21 mouse cellular contexts compared by ENCODE assay signal in genomic region chr9:105376411-105376810, GRCm38 (mm10). TPM values are rescaled to one million over a fixed set of nuclear protein-coding genes. Genes with fewer than 3 reads are reported as not detected.
A peak's percentile ranks its signal among the peaks of the same experiment; 100 is the strongest.
DNase-seq lines count a peak whose midpoint lies in the region; ATAC-seq and TF ChIP-seq lines count a peak whose summit lies in the region.
"Had no signal": no experiment of that assay in that cellular context is flagged by ENCODE, and none has a peak within 500 bp of the region (broad histone marks: within the 10 kb centered on the region; RNA-seq: fewer than 3 reads in every experiment).

No protein-coding gene starts in this region.

- H3K36me3 ChIP-seq in hindbrain, embryonic 13.5 days: no peaks in the 10 kb centered on the region
- no peaks in the 10 kb centered on the region for H3K36me3 ChIP-seq in hindbrain, postnatal 0 days (ENCODE audit: insufficient read depth, low read length)
- no peaks in the 10 kb centered on the region for H3K36me3 ChIP-seq in kidney, embryonic 16.5 days (ENCODE audit: insufficient read depth, low read length)
- H3K36me3 ChIP-seq: embryonic facial prominence, embryonic 15.5 days; forebrain, embryonic 15.5 days; heart, embryonic 13.5 days had no signal

- 76% methylated on average over 7 of the region's 7 CpGs for WGBS in hindbrain, embryonic 13.5 days
- 72% methylated on average over 7 of the region's 7 CpGs for WGBS in hindbrain, postnatal 0 days
- WGBS in kidney, embryonic 16.5 days: 72% methylated on average over 7 of the region's 7 CpGs

- ATAC-seq in hindbrain, embryonic 13.5 days (ENCODE audit: low FRiP score): no peak
- ATAC-seq in hindbrain, postnatal 0 days: no peak
- ATAC-seq in kidney, embryonic 16.5 days (ENCODE audit: low FRiP score, low TSS enrichment): no peak
- ATAC-seq: forebrain, embryonic 15.5 days; hindbrain, embryonic 16.5 days had no signal

- H3K27me3 ChIP-seq in hindbrain, embryonic 13.5 days: no peaks in the 10 kb centered on the region
- H3K27me3 ChIP-seq in hindbrain, postnatal 0 days (ENCODE audit: insufficient read depth, low read length): no peaks in the 10 kb centered on the region
- no peaks in the 10 kb centered on the region for H3K27me3 ChIP-seq in kidney, embryonic 16.5 days (ENCODE audit: insufficient read depth, low read length)
- H3K27me3 ChIP-seq: CH12.LX; embryonic facial prominence, embryonic 15.5 days; forebrain, embryonic 15.5 days; heart, embryonic 13.5 days had no signal

- TF ChIP-seq CTCF in hindbrain, postnatal 0 days (IDR thresholded peaks at IDR 0.05; ENCODE audit: low read depth): no peak

- no peak for DNase-seq in hindbrain, postnatal 0 days (ENCODE audit: low spot score)
- DNase-seq in retina, postnatal 1 day: peak; percentile 25
- no peak for DNase-seq in retina, embryonic 14.5 days (ENCODE audit: low spot score)
- peak; percentile 25 for DNase-seq in NIH3T3 (ENCODE audit: low read depth)
- DNase-seq in kidney, postnatal 10 days: no peak
- DNase-seq: adrenal gland, postnatal 10 days; B cell, adult 2 months; cerebellum, adult 11 months; cerebellum, adult 8-10 months; embryo, embryonic 11 days; gastrocnemius, postnatal 14 days; heart, postnatal 36 days had no signal

- H3K4me1 ChIP-seq in hindbrain, embryonic 13.5 days (replicated peaks): peaks cover 21% of the 10 kb centered on the region
- no peaks in the 10 kb centered on the region for H3K4me1 ChIP-seq in hindbrain, postnatal 0 days (ENCODE audit: insufficient read depth, low read length)
- no peaks in the 10 kb centered on the region for H3K4me1 ChIP-seq in kidney, embryonic 16.5 days (ENCODE audit: insufficient read depth, low read length)
- H3K4me1 ChIP-seq: embryonic facial prominence, embryonic 15.5 days; heart, embryonic 13.5 days had no signal

- H3K9me3 ChIP-seq in hindbrain, embryonic 13.5 days: no peaks in the 10 kb centered on the region
- H3K9me3 ChIP-seq in hindbrain, postnatal 0 days (ENCODE audit: low read length): no peaks in the 10 kb centered on the region
- no peaks in the 10 kb centered on the region for H3K9me3 ChIP-seq in kidney, embryonic 16.5 days (ENCODE audit: low read length)
- H3K9me3 ChIP-seq: embryonic facial prominence, embryonic 15.5 days; forebrain, embryonic 15.5 days; heart, embryonic 13.5 days had no signal

- no peak overlapping the region for H3K4me2 ChIP-seq in hindbrain, embryonic 13.5 days
- no peak overlapping the region for H3K4me2 ChIP-seq in hindbrain, postnatal 0 days (ENCODE audit: low read depth, low read length)
- H3K4me2 ChIP-seq in kidney, embryonic 16.5 days (replicated peaks; ENCODE audit: low read depth, low read length): no peak overlapping the region
- H3K4me2 ChIP-seq: embryonic facial prominence, embryonic 15.5 days; forebrain, embryonic 15.5 days; heart, embryonic 13.5 days had no signal

- no peak overlapping the region for H3K4me3 ChIP-seq in hindbrain, embryonic 13.5 days
- no peak overlapping the region for H3K4me3 ChIP-seq in hindbrain, postnatal 0 days (ENCODE audit: low read length)
- H3K4me3 ChIP-seq in kidney, embryonic 16.5 days (ENCODE audit: low read length): no peak overlapping the region
- H3K4me3 ChIP-seq: embryonic facial prominence, embryonic 15.5 days; forebrain, embryonic 15.5 days; heart, embryonic 13.5 days had no signal

- H3K27ac ChIP-seq in hindbrain, embryonic 13.5 days: peak overlapping the region; percentile 23; the same call in 1 of the 2 replicates
- no peak overlapping the region for H3K27ac ChIP-seq in hindbrain, postnatal 0 days
- H3K27ac ChIP-seq in kidney, embryonic 16.5 days (ENCODE audit: low read length): no peak overlapping the region
- H3K27ac ChIP-seq: embryonic facial prominence, embryonic 15.5 days; forebrain, embryonic 15.5 days; heart, embryonic 13.5 days had no signal

- H3K9ac ChIP-seq in hindbrain, embryonic 13.5 days: no peak overlapping the region
- H3K9ac ChIP-seq in hindbrain, postnatal 0 days (replicated peaks; ENCODE audit: low read length): no peak overlapping the region
- H3K9ac ChIP-seq in kidney, embryonic 16.5 days (replicated peaks; ENCODE audit: low read length): no peak overlapping the region
- H3K9ac ChIP-seq: embryonic facial prominence, embryonic 15.5 days; forebrain, embryonic 15.5 days; heart, embryonic 13.5 days had no signal

RNA-seq across cellular contexts. Expression of gene Aste1, which starts 18.8 kb away (rescaled TPM):
- polyA plus RNA-seq in hindbrain, embryonic 13.5 days (2015; fragmentation: Nextera tagmentation; extraction: Ambion mirVana): 12.4 and 12.8 TPM in 2 replicates
- total RNA-seq in hindbrain, postnatal 0 days (2014; rRNA removed): 5.2 and 6.4 TPM in 2 replicates
- 7.1 and 7.9 TPM in 2 replicates for polyA plus RNA-seq in hindbrain, postnatal 0 days (2015; fragmentation: Nextera tagmentation; extraction: Ambion mirVana)
- 13.1 and 15.1 TPM in 2 replicates for polyA plus RNA-seq in kidney, embryonic 16.5 days (2015; fragmentation: Nextera tagmentation; extraction: Ambion mirVana)

RNA-seq across cellular contexts. Expression of gene Nek11, which starts 18.9 kb away (rescaled TPM):
- 3.2 TPM in 2 replicates for polyA plus RNA-seq in hindbrain, embryonic 13.5 days (2015; fragmentation: Nextera tagmentation; extraction: Ambion mirVana)
- total RNA-seq in hindbrain, postnatal 0 days (2014; rRNA removed): 1.3 and 2.4 TPM in 2 replicates
- 2.1 and 2.7 TPM in 2 replicates for polyA plus RNA-seq in hindbrain, postnatal 0 days (2015; fragmentation: Nextera tagmentation; extraction: Ambion mirVana)
- polyA plus RNA-seq in kidney, embryonic 16.5 days (2015; fragmentation: Nextera tagmentation; extraction: Ambion mirVana): 0.60 and 0.67 TPM in 2 replicates
- total RNA-seq: common myeloid progenitor, adult 5-6 weeks; heart, adult 8-10 months; heart, postnatal 36 days had no signal

Comparison
In these comparisons a context has a peak if more than half of its experiments do, and no peak if none do; other contexts are left out.
1. DNase-seq: peak in retina, postnatal 1 day (single experiment) and NIH3T3 (single experiment); none in hindbrain, postnatal 0 days (single experiment), retina, embryonic 14.5 days (single experiment) and kidney, postnatal 10 days (single experiment).